Mouse (Mus musculus) heart, embryonic 11.5 days (tissue): ENCODE measurements around the gene Atad3a. TPM values are rescaled to one million over a fixed set of nuclear protein-coding genes. Genes with fewer than 3 reads are reported as not detected.

Experiments used
- ATAC-seq: fragments of 200-750 bp; cut with Nextera tagmentation; replicated peaks from 2 replicates; pipeline ENCODE4 v1.8.0; 2017; ENCODE audit warnings: moderate library complexity; ENCODE audit not compliant: insufficient number of reproducible peaks, low FRiP score, low TSS enrichment
- H3K27ac ChIP-seq: fragments of 300-500 bp; sonication (generic); 2 replicates; pipeline ENCODE4 v1.5.1; 2014; ENCODE audit warnings: mild to moderate bottlenecking, low read depth, low read length
- H3K27me3 ChIP-seq: fragments of 300-500 bp; sonication (generic); 2 replicates; pipeline ENCODE4 v1.6.1; 2014; ENCODE audit warnings: mild to moderate bottlenecking, low read length, mixed read lengths; ENCODE audit not compliant: control insufficient read depth, insufficient read depth
- H3K36me3 ChIP-seq: fragments of 300-500 bp; sonication (generic); 2 replicates; pipeline ENCODE4 v1.6.1; 2014; ENCODE audit warnings: mild to moderate bottlenecking, low read length, moderate library complexity, mixed read lengths; ENCODE audit not compliant: control insufficient read depth, insufficient read depth
- H3K4me1 ChIP-seq: fragments of 300-500 bp; sonication (generic); 2 replicates; pipeline ENCODE4 v1.6.1; 2014; ENCODE audit warnings: low read length; ENCODE audit not compliant: control insufficient read depth, insufficient read depth
- H3K4me2 ChIP-seq: fragments of 300-500 bp; sonication (generic); 2 replicates; pipeline ENCODE4 v1.6.1; 2014; ENCODE audit warnings: mild to moderate bottlenecking, moderate library complexity
- H3K4me3 ChIP-seq: fragments of 300-500 bp; sonication (generic); 2 replicates; pipeline ENCODE4 v1.5.1; 2014; ENCODE audit warnings: low read depth, low read length
- H3K9ac ChIP-seq: fragments of 300-500 bp; sonication (generic); 2 replicates; pipeline ENCODE4 v1.6.1; 2014; ENCODE audit warnings: mild to moderate bottlenecking, low read depth, low read length, moderate library complexity
- H3K9me3 ChIP-seq: fragments of 300-500 bp; sonication (generic); replicated peaks from 2 replicates; pipeline ENCODE4 v1.6.1; 2016; ENCODE audit warnings: low read length; ENCODE audit not compliant: control insufficient read depth
- WGBS: fragments of 180-500 bp; shearing (Covaris S2); extraction: QIAGEN DNeasy Blood & Tissue Kit; methylation state at CpG from one replicate; pipeline ENCODE4 v1.1.7; 2014; ENCODE audit not compliant: insufficient replicate concordance; 5-methylcytosine and 5-hydroxymethylcytosine counted together
- polyA plus RNA-seq: library from polyadenylated mRNA; unstranded; fragments of >200 nt; fragmentation: Nextera tagmentation; extraction: Ambion mirVana; gene quantifications from 2 replicates; pipeline ENCODE4 v1.2.1, GENCODE M21; 2014

Atad3a gene
- polyA plus RNA-seq, 1 experiment from 2014 or later, result 84.2 TPM

- Histone ChIP-seq H3K4me3 (no peak overlapping the region), H3K9ac (no peak overlapping the region), H3K27ac (no peak overlapping the region), H3K4me2 (no peak overlapping the region), H3K27me3 (peaks cover 11% of the 10 kb centered on the region), H3K36me3 (no peaks in the 10 kb centered on the region), H3K4me1 (peaks cover 32% of the 10 kb centered on the region), H3K9me3 (no peaks in the 10 kb centered on the region)
- 83% methylated on average over 4 of the region's 4 CpGs for WGBS
- no peak for ATAC-seq
These were observed 18.6 kb upstream of the Atad3a start for GRCm38 (mm10) chr4:155779498-155779897.

GRCm38 (mm10) chr4:155777816-155778215 lies 16.9 kb upstream of the Atad3a start:
- H3K36me3 ChIP-seq, result no peaks in the 10 kb centered on the region
- no peak overlapping the region for H3K27ac ChIP-seq
- 57% methylated on average over 2 of the region's 2 CpGs for WGBS
- H3K4me2 ChIP-seq, result no peak overlapping the region
- H3K9me3 ChIP-seq, result no peaks in the 10 kb centered on the region
- H3K27me3 ChIP-seq, result peaks cover 27% of the 10 kb centered on the region
- no peak overlapping the region for H3K9ac ChIP-seq
- H3K4me3 ChIP-seq, result no peak overlapping the region
- ATAC-seq, result no peak
- peaks cover 35% of the 10 kb centered on the region for H3K4me1 ChIP-seq

- WGBS, result 43% methylated on average over 2 of the region's 2 CpGs
- Histone ChIP-seq H3K27ac (no peak overlapping the region), H3K9ac (no peak overlapping the region), H3K9me3 (no peaks in the 10 kb centered on the region), H3K4me3 (no peak overlapping the region), H3K4me2 (no peak overlapping the region), H3K36me3 (no peaks in the 10 kb centered on the region), H3K27me3 (peaks cover 37% of the 10 kb centered on the region), H3K4me1 (peaks cover 33% of the 10 kb centered on the region)
- no peak for ATAC-seq
These were observed 15.9 kb upstream of the Atad3a start for GRCm38 (mm10) chr4:155776704-155777335.

GRCm38 (mm10) chr4:155775855-155776254 lies 15.0 kb upstream of the Atad3a start:
- no peaks in the 10 kb centered on the region for H3K36me3 ChIP-seq
- H3K4me1 ChIP-seq, result peaks cover 31% of the 10 kb centered on the region
- peaks cover 47% of the 10 kb centered on the region for H3K27me3 ChIP-seq
- no peak overlapping the region for H3K9ac ChIP-seq
- no peaks in the 10 kb centered on the region for H3K9me3 ChIP-seq
- H3K4me3 ChIP-seq, result no peak overlapping the region
- no peak overlapping the region for H3K27ac ChIP-seq
- no peak for ATAC-seq
- no peak overlapping the region for H3K4me2 ChIP-seq
- WGBS, result 64% methylated on average over 3 of the region's 3 CpGs

GRCm38 (mm10) chr4:155774971-155775740 lies 14.3 kb upstream of the Atad3a start:
- no peaks in the 10 kb centered on the region for H3K36me3 ChIP-seq
- H3K4me1 ChIP-seq, result peaks cover 32% of the 10 kb centered on the region
- H3K27me3 ChIP-seq, result peaks cover 50% of the 10 kb centered on the region
- H3K9me3 ChIP-seq, result no peaks in the 10 kb centered on the region
- no peak for ATAC-seq
- H3K4me2 ChIP-seq, result peak overlapping the region; percentile 77
- WGBS, result 53% methylated on average over 9 of the region's 9 CpGs
- H3K9ac ChIP-seq, result no peak overlapping the region
- no peak overlapping the region for H3K4me3 ChIP-seq
- H3K27ac ChIP-seq, result no peak overlapping the region

GRCm38 (mm10) chr4:155774280-155774754 lies 13.4 kb upstream of the Atad3a start, which contains the start of gene Vwa1:
Gene Vwa1 (minus strand): TSS chr4:155774698.
- peak; percentile 58; the same call in 1 of the 2 replicates for ATAC-seq
- H3K9ac ChIP-seq, result peak within 1 kb of the TSS; percentile 49; the same call in 1 of the 2 replicates
- H3K4me2 ChIP-seq, result peak within 1 kb of the TSS; percentile 77
- H3K4me1 ChIP-seq, result peaks cover 33% of the 10 kb centered on the region
- peaks cover 50% of the 10 kb centered on the region for H3K27me3 ChIP-seq
- no peak within 1 kb of the TSS for H3K27ac ChIP-seq
- H3K9me3 ChIP-seq, result no peaks in the 10 kb centered on the region
- H3K36me3 ChIP-seq, result no peaks in the 10 kb centered on the region
- peak within 1 kb of the TSS; percentile 41 for H3K4me3 ChIP-seq
- 3% methylated on average over 35 of the region's 35 CpGs for WGBS

GRCm38 (mm10) chr4:155773335-155774078 lies 12.6 kb upstream of the Atad3a start:
- Histone ChIP-seq H3K27ac (no peak overlapping the region), H3K9ac (no peak overlapping the region), H3K4me2 (peak overlapping the region; percentile 77), H3K9me3 (no peaks in the 10 kb centered on the region), H3K4me3 (peak overlapping the region; percentile 41; the same call in 1 of the 2 replicates), H3K36me3 (no peaks in the 10 kb centered on the region), H3K4me1 (peaks cover 34% of the 10 kb centered on the region), H3K27me3 (peaks cover 50% of the 10 kb centered on the region)
- WGBS, result 29% methylated on average over 5 of the region's 5 CpGs
- ATAC-seq, result no peak

GRCm38 (mm10) chr4:155772786-155773185 lies 11.9 kb upstream of the Atad3a start:
- Histone ChIP-seq H3K9me3 (no peaks in the 10 kb centered on the region), H3K4me3 (no peak overlapping the region), H3K4me1 (peaks cover 31% of the 10 kb centered on the region), H3K4me2 (no peak overlapping the region), H3K27me3 (peaks cover 50% of the 10 kb centered on the region), H3K36me3 (no peaks in the 10 kb centered on the region), H3K9ac (no peak overlapping the region), H3K27ac (no peak overlapping the region)
- ATAC-seq, result no peak
- 82% methylated on average over 13 of the region's 13 CpGs for WGBS
